Mouse (Mus musculus) midbrain, embryonic 14.5 days (tissue): ENCODE results near the gene Tsnaxip1. TPM values are rescaled to one million over a fixed set of nuclear protein-coding genes. Genes with fewer than 3 reads are reported as not detected.

ENCODE experiments used
- ATAC-seq: fragments of 200-750 bp; cut with Nextera tagmentation; 2 replicates; pipeline ENCODE4 v1.8.0; 2017; ENCODE audit warnings: moderate number of reproducible peaks, moderate library complexity; ENCODE audit not compliant: low FRiP score, low TSS enrichment
- DNase-seq: peaks from one replicate; pipeline ENCODE4 v3.0.0-alpha.2; 2015
- H3K27ac ChIP-seq: fragments of 300-500 bp; sonication (generic); replicated peaks from 2 replicates; pipeline ENCODE4 v1.5.1; 2014; ENCODE audit warnings: mild to moderate bottlenecking, low read depth, low read length, moderate library complexity
- H3K27me3 ChIP-seq: fragments of 300-500 bp; sonication (generic); 2 replicates; pipeline ENCODE4 v1.6.1; 2014; ENCODE audit warnings: low read length, control low read depth, mixed read lengths; ENCODE audit not compliant: control insufficient read depth, insufficient read depth
- H3K36me3 ChIP-seq: fragments of 300-500 bp; sonication (generic); 2 replicates; pipeline ENCODE4 v1.6.1; 2014; ENCODE audit warnings: low read length, control low read depth; ENCODE audit not compliant: control insufficient read depth, insufficient read depth
- H3K4me1 ChIP-seq: fragments of 300-500 bp; sonication (generic); 2 replicates; pipeline ENCODE4 v1.6.1; 2014; ENCODE audit warnings: mild to moderate bottlenecking, antibody characterized with exemption, low read length, control low read depth; ENCODE audit not compliant: control insufficient read depth, insufficient read depth
- H3K4me2 ChIP-seq: fragments of 300-500 bp; sonication (generic); 2 replicates; pipeline ENCODE4 v1.6.1; 2014; ENCODE audit warnings: mild to moderate bottlenecking, low read length, moderate library complexity
- H3K4me3 ChIP-seq: fragments of 300-500 bp; sonication (generic); replicated peaks from 2 replicates; pipeline ENCODE4 v1.5.1; 2014; ENCODE audit warnings: low read depth, low read length
- H3K9ac ChIP-seq: fragments of 300-500 bp; sonication (generic); replicated peaks from 2 replicates; pipeline ENCODE4 v1.6.1; 2014; ENCODE audit warnings: mild to moderate bottlenecking, low read length, moderate library complexity
- H3K9me3 ChIP-seq: fragments of 300-500 bp; sonication (generic); 2 replicates; pipeline ENCODE4 v1.6.1; 2016; ENCODE audit warnings: low read length, control low read depth, mixed read lengths; ENCODE audit not compliant: control insufficient read depth
- WGBS: fragments of 180-500 bp; shearing (Covaris S2); extraction: QIAGEN DNeasy Blood & Tissue Kit; methylation state at CpG from one replicate; pipeline ENCODE4 v1.1.7; 2014; 5-methylcytosine and 5-hydroxymethylcytosine counted together
- polyA plus RNA-seq: library from polyadenylated mRNA; unstranded; fragments of >200 nt; fragmentation: Nextera tagmentation; extraction: Ambion mirVana; gene quantifications from 2 replicates; pipeline ENCODE4 v1.2.1, GENCODE M21; 2014

The Tsnaxip1 gene
- polyA plus RNA-seq, 1 experiment from 2014 or later = 0.24 TPM

DNA sequence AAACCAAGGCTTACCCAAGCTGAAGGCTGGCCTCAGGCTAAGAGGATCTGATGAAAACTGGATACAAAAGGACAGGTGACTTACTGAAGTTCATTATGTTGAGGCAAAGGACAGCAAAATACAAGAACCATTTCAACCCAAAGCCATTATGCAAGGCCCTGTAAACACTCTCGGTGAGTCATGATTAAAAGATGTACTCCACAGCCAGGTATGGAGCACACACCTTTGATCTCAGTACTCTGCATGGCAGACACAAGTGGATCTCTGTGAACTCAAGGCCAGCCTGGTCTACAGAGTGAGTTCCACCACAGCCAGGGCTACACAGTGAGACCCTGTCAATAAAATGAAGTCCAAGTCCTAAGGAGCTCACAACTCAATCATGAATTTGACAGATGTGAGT, 31.7 kb upstream of the Tsnaxip1 start:
- Histone ChIP-seq H3K27ac (no peak overlapping the region), H3K9ac (no peak overlapping the region), H3K36me3 (peaks cover 5% of the 10 kb centered on the region; the same call in 1 of the 2 replicates), H3K4me3 (no peak overlapping the region), H3K9me3 (no peaks in the 10 kb centered on the region), H3K4me1 (no peaks in the 10 kb centered on the region), H3K27me3 (no peaks in the 10 kb centered on the region), H3K4me2 (no peak overlapping the region)
- no peak for DNase-seq
- 90% methylated on average over 1 of the region's 1 CpGs for WGBS
- ATAC-seq = no peak

GRCm38 (mm10) chr8:105798408-105798807, 29.1 kb upstream of the Tsnaxip1 start:
- H3K27me3 ChIP-seq = no peaks in the 10 kb centered on the region
- H3K36me3 ChIP-seq = peaks cover 3% of the 10 kb centered on the region; the same call in 1 of the 2 replicates
- H3K27ac ChIP-seq = no peak overlapping the region
- H3K4me1 ChIP-seq = no peaks in the 10 kb centered on the region
- H3K4me2 ChIP-seq = no peak overlapping the region
- no peak for ATAC-seq
- no peak overlapping the region for H3K9ac ChIP-seq
- H3K4me3 ChIP-seq = no peak overlapping the region
- H3K9me3 ChIP-seq = no peaks in the 10 kb centered on the region
- WGBS = 95% methylated on average over 5 of the region's 5 CpGs
- DNase-seq = no peak

DNA sequence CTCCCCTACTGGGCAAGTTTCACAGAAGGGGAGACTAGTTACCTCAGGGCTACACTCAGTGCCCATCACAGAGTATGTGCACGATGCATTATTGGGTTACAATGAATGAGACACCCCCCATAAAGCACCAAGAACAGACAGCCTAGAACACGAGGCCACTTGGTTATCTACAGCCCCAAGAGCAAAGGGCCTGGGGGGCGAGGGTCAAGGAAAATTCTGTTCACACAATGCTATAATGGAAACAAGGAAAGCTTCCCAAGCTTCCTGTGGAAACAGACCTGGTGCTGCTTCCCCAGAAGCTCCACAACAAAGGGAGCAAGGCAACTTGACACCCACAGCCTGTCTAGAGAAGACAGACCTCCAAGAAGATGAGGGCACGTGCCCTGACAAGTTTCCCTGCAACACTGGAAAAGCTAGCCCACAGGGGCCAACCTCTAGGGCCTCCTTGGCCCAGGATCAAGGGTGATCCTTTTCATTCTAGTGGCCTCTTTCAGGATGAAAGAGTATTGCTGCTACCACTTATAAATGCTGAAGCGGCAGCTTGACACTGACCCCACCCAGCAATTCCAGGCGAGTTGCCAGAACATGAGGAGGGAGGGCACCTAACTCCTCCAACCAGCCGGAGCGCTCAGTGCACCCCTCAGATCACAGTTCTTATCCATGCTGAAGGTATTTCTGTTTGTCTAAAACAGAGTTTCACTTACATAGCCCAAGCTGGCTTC, 28.3 kb upstream of the Tsnaxip1 start:
- Histone ChIP-seq H3K36me3 (peaks cover 5% of the 10 kb centered on the region; the same call in 1 of the 2 replicates), H3K9ac (no peak overlapping the region), H3K4me2 (no peak overlapping the region), H3K4me1 (no peaks in the 10 kb centered on the region), H3K27me3 (no peaks in the 10 kb centered on the region), H3K4me3 (no peak overlapping the region), H3K27ac (no peak overlapping the region), H3K9me3 (no peaks in the 10 kb centered on the region)
- ATAC-seq (no peak), DNase-seq (peak; percentile 67)
- WGBS = 61% methylated on average over 8 of the region's 8 CpGs

GRCm38 (mm10) chr8:105801153-105801904, 26.2 kb upstream of the Tsnaxip1 start:
- Histone ChIP-seq H3K9me3 (no peaks in the 10 kb centered on the region), H3K4me1 (no peaks in the 10 kb centered on the region), H3K4me3 (no peak overlapping the region), H3K27me3 (no peaks in the 10 kb centered on the region), H3K27ac (no peak overlapping the region), H3K9ac (no peak overlapping the region), H3K4me2 (no peak overlapping the region), H3K36me3 (peaks cover 13% of the 10 kb centered on the region; the same call in 1 of the 2 replicates)
- no peak for DNase-seq
- WGBS = 94% methylated on average over 6 of the region's 6 CpGs
- no peak for ATAC-seq

DNA sequence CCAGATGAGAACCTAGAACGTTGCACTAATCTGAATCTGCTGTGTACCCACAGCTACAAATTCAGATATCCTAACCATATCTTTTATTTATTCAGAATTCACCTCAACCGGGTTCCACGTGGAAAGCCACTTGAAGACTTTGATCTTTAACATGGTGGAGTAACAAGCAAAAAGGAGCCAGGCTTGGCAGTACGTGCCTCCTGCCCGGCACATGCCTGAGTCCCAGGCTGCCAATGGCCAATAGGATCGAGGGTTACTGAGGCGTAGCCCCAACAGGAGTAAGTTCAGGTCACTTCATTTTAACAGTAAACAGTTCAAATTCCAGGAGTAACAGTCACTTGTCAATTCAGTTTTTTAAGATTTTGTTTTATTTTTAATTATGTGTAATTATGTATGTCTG, 22.7 kb upstream of the Tsnaxip1 start:
- DNase-seq (no peak), ATAC-seq (no peak)
- Histone ChIP-seq H3K9me3 (no peaks in the 10 kb centered on the region), H3K4me3 (no peak overlapping the region), H3K36me3 (peaks cover 13% of the 10 kb centered on the region; the same call in 1 of the 2 replicates), H3K27ac (no peak overlapping the region), H3K4me2 (no peak overlapping the region), H3K27me3 (no peaks in the 10 kb centered on the region), H3K4me1 (no peaks in the 10 kb centered on the region), H3K9ac (no peak overlapping the region)
- WGBS = 94% methylated on average over 7 of the region's 7 CpGs

GRCm38 (mm10) chr8:105805346-105805745, 22.2 kb upstream of the Tsnaxip1 start:
- Histone ChIP-seq H3K27ac (no peak overlapping the region), H3K4me1 (no peaks in the 10 kb centered on the region), H3K27me3 (no peaks in the 10 kb centered on the region), H3K9ac (no peak overlapping the region), H3K4me3 (no peak overlapping the region), H3K36me3 (peaks cover 13% of the 10 kb centered on the region; the same call in 1 of the 2 replicates), H3K9me3 (no peaks in the 10 kb centered on the region), H3K4me2 (no peak overlapping the region)
- ATAC-seq = no peak
- 81% methylated on average over 3 of the region's 3 CpGs for WGBS
- no peak for DNase-seq

GRCm38 (mm10) chr8:105805964-105806363, 21.6 kb upstream of the Tsnaxip1 start:
- Histone ChIP-seq H3K4me2 (no peak overlapping the region), H3K36me3 (peaks cover 13% of the 10 kb centered on the region; the same call in 1 of the 2 replicates), H3K4me3 (no peak overlapping the region), H3K27me3 (no peaks in the 10 kb centered on the region), H3K4me1 (no peaks in the 10 kb centered on the region), H3K27ac (no peak overlapping the region), H3K9ac (no peak overlapping the region), H3K9me3 (no peaks in the 10 kb centered on the region)
- no peak for DNase-seq
- WGBS = 95% methylated on average over 1 of the region's 1 CpGs
- ATAC-seq = no peak

DNA sequence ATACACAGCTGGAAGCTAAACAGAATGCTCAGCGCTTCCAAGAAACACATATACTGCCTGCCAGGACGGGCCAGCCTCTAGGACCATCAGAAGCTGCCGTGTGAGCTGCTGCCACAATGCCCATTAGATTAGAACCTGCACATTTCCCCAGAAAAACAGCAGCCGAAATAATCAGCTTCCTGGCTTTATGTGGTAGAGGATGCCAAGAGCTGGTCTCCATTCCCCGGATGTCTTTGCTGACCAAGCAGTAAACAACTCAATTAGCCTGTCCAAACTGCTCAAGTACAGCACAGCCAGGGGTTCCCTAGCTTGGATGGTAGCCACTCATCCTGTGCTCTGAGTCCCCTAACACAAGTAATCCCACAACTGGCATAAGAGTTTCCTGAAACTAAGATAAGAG, 19.8 kb upstream of the Tsnaxip1 start:
- Histone ChIP-seq H3K4me1 (no peaks in the 10 kb centered on the region), H3K9me3 (no peaks in the 10 kb centered on the region), H3K4me3 (no peak overlapping the region), H3K27ac (no peak overlapping the region), H3K4me2 (no peak overlapping the region), H3K9ac (no peak overlapping the region), H3K27me3 (no peaks in the 10 kb centered on the region), H3K36me3 (peaks cover 23% of the 10 kb centered on the region; the same call in 1 of the 2 replicates)
- ATAC-seq (no peak), DNase-seq (no peak)
- WGBS = 89% methylated on average over 5 of the region's 5 CpGs
